Mouse (Mus musculus): Measurements from ENCODE around the gene Dcun1d2. TPM values are rescaled to one million over a fixed set of nuclear protein-coding genes. Genes with fewer than 3 reads are reported as not detected.

Gene Dcun1d2
- polyA plus RNA-seq, 1 experiment: 19.1 TPM

DNA sequence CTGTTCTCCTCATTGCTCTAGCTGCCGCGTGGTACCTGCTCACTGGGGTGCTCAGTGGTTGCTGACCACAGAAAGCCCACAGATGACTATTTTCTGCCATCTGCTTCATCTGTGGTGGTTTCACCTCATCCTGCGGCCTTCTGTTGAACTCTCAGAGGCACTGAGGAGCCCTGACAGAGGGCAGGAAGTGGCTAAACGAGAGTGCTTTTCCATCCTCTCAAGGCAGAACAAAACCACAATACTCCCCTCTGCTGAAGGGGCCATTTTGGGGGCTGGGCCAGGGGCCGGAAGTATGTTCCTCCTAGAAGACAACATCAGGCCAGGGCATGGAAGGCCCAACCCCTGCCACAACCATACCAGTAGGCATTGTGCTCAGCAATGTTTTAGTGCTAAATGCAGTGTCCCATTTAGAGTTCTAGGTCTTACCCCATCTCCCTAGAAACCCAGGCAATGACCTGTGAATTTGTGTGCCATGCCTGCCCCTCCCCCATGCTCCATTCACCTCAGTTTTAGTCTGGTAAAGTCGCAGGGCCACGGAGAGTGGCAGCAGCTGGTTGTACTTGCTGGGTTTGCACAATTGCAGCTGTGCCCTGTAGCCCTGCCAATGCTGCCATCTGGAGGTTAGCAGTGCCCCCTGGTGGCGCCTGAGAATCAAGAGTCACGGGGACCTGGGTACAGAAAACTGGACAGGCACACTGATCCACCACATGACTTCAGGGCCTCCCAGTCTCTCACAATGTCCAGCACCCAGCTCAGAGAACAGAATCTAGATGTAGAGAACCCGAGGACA, 74.3 kb downstream of the Dcun1d2 start:
- H3K4me1 ChIP-seq (ENCODE audit: control insufficient read depth, insufficient read depth, low read length): no peaks in the 10 kb centered on the region; the same call in 1 of the 2 replicates
- no peak overlapping the region for H3K27ac ChIP-seq (ENCODE audit: insufficient read depth, low read length)
- TF ChIP-seq CTCF (IDR thresholded peaks at IDR 0.05; ENCODE audit: borderline replicate concordance, insufficient read depth, low read length) (peak; percentile 79), POLR2A (IDR thresholded peaks at IDR 0.05; ENCODE audit: low read depth, low read length) (no peak)
- H3K4me3 ChIP-seq (ENCODE audit: insufficient read depth, low read length): no peak overlapping the region

- no peak overlapping the region for H3K27ac ChIP-seq (ENCODE audit: insufficient read depth, low read length)
- H3K4me3 ChIP-seq (ENCODE audit: insufficient read depth, low read length): no peak overlapping the region
- no peak for TF ChIP-seq POLR2A (IDR thresholded peaks at IDR 0.05; ENCODE audit: low read depth, low read length)
- TF ChIP-seq CTCF (IDR thresholded peaks at IDR 0.05; ENCODE audit: borderline replicate concordance, insufficient read depth, low read length): no peak
- no peaks in the 10 kb centered on the region; the same call in 1 of the 2 replicates for H3K4me1 ChIP-seq (ENCODE audit: control insufficient read depth, insufficient read depth, low read length)
These were observed 78.2 kb downstream of the Dcun1d2 start for GRCm38 (mm10) chr8:13209770-13210169.

GRCm38 (mm10) chr8:13208627-13209355, 79.1 kb downstream of the Dcun1d2 start:
- TF ChIP-seq CTCF (IDR thresholded peaks at IDR 0.05; ENCODE audit: borderline replicate concordance, insufficient read depth, low read length) (peak; percentile 28; the same call in 1 of the 2 replicates), POLR2A (IDR thresholded peaks at IDR 0.05; ENCODE audit: low read depth, low read length) (no peak)
- Histone ChIP-seq H3K4me1 (ENCODE audit: control insufficient read depth, insufficient read depth, low read length) (no peaks in the 10 kb centered on the region; the same call in 1 of the 2 replicates), H3K27ac (ENCODE audit: insufficient read depth, low read length) (no peak overlapping the region), H3K4me3 (ENCODE audit: insufficient read depth, low read length) (no peak overlapping the region)

DNA sequence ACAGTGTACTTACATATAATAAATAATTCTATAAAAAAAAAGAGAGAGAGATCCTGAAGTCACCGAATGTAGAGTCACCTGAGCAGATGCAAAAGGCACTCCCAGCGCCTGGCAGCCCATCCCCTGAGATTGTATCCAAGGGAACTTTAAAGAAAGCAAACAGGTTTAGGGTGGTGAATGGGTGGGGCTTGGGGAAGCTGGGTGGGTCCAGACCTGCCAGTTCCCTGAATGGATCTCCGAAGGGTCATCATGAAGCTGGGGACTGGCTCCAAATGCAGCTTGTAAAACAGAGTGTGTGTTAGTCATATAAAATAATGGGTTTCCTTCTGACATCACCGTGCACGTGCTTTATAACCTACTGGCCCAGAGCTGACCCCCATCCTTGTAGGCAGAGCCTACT, 81.6 kb downstream of the Dcun1d2 start:
- Histone ChIP-seq H3K4me1 (ENCODE audit: control insufficient read depth, insufficient read depth, low read length) (no peaks in the 10 kb centered on the region), H3K4me3 (ENCODE audit: insufficient read depth, low read length) (no peak overlapping the region), H3K27ac (ENCODE audit: insufficient read depth, low read length) (no peak overlapping the region)
- no peak for TF ChIP-seq POLR2A (IDR thresholded peaks at IDR 0.05; ENCODE audit: low read depth, low read length)
- no peak for TF ChIP-seq CTCF (IDR thresholded peaks at IDR 0.05; ENCODE audit: borderline replicate concordance, insufficient read depth, low read length)

Other genes with a start within 250 kb of the Dcun1d2 start
- not detected in 2 replicates for gene Proz, start 227.2 kb downstream of the Dcun1d2 start, polyA plus RNA-seq (2011; ENCODE audit: insufficient read length, low read depth, missing spikeins)
- gene Pcid2, start 182.7 kb downstream of the Dcun1d2 start, polyA plus RNA-seq (2011; ENCODE audit: insufficient read length, low read depth, missing spikeins): 22.6 and 33.0 TPM in 2 replicates
- 74.9 and 82.4 TPM in 2 replicates for gene Cul4a, start 182.5 kb downstream of the Dcun1d2 start, polyA plus RNA-seq (2011; ENCODE audit: insufficient read length, low read depth, missing spikeins)
- 604 and 655 TPM in 2 replicates for gene Lamp1, start 129.0 kb downstream of the Dcun1d2 start, polyA plus RNA-seq (2011; ENCODE audit: insufficient read length, low read depth, missing spikeins)
- 0.70 and 2.1 TPM in 2 replicates for gene Grtp1, start 87.5 kb downstream of the Dcun1d2 start, polyA plus RNA-seq (2011; ENCODE audit: insufficient read length, low read depth, missing spikeins)
- gene Adprhl1, start 34.0 kb downstream of the Dcun1d2 start, polyA plus RNA-seq (2011; ENCODE audit: insufficient read length, low read depth, missing spikeins): not detected in 2 replicates
- gene Tmco3, start 59 bp upstream of the Dcun1d2 start, polyA plus RNA-seq (2011; ENCODE audit: insufficient read length, low read depth, missing spikeins): 32.8 and 42.2 TPM in 2 replicates
- gene Tfdp1, start 50.6 kb upstream of the Dcun1d2 start, polyA plus RNA-seq (2011; ENCODE audit: insufficient read length, low read depth, missing spikeins): 130 and 153 TPM in 2 replicates
- not detected in 2 replicates for gene Atp4b, start 108.7 kb upstream of the Dcun1d2 start, polyA plus RNA-seq (2011; ENCODE audit: insufficient read length, low read depth, missing spikeins)
- not detected in 2 replicates for gene Grk1, start 117.0 kb upstream of the Dcun1d2 start, polyA plus RNA-seq (2011; ENCODE audit: insufficient read length, low read depth, missing spikeins)
- not detected in 2 replicates for gene Tmem255b, start 147.1 kb upstream of the Dcun1d2 start, polyA plus RNA-seq (2011; ENCODE audit: insufficient read length, low read depth, missing spikeins)
- 111 and 131 TPM in 2 replicates for gene Gas6, start 206.4 kb upstream of the Dcun1d2 start, polyA plus RNA-seq (2011; ENCODE audit: insufficient read length, low read depth, missing spikeins)

All from embryonic fibroblast, embryonic 13.5 days (primary cell).